Mouse (Mus musculus) liver, adult 2 months (tissue): ENCODE measurements around the gene Myh6.

Source experiments
- CTCF ChIP-seq: fragments of 200-500 bp; IDR thresholded peaks from 2 replicates; pipeline ENCODE4 v1.5.1; 2011; ENCODE audit warnings: low read depth, low read length, control low read depth
- POLR2A ChIP-seq: fragments of 200-500 bp; IDR thresholded peaks from 2 replicates; pipeline ENCODE4 v1.6.1; 2011; ENCODE audit warnings: low read length, control low read depth; ENCODE audit not compliant: insufficient read depth; ENCODE audit errors: extremely low read depth

- TF ChIP-seq CTCF (peak; percentile 56), POLR2A (no peak)
Measured at GRCm38 (mm10) chr14:54900383-54900782, 66.3 kb downstream of the Myh6 start.
